ENCODE assay signal across 1 mouse cellular context in the genomic region with DNA sequence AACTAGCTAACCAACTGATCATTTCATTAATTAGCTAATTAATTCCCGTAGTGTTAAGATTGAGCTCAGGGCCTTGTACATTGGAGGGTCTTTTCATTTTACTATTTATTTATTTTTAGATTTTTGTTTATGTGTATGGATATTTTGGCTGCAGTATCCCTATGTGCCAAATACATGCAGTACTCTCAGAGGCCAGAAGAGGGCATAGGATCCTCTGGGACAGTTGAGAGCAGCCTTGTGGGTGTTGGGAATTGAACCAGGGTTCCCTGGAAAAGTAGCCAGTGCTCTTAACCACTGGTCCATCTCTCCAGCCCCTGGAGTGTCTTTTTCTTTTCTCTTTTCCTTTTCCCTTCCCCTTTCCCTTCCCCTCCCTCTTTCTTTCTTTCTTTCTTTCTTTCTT.
A peak's percentile ranks its signal among the peaks of the same experiment; 100 is the strongest.
TF ChIP-seq lines count a peak whose summit lies in the region.

No protein-coding gene starts in this region.

TF ChIP-seq in MEL, 35 proteins besides CTCF, POLR2A, EP300 and RAD21:
- TF ChIP-seq JUND (IDR thresholded peaks at IDR 0.05; ENCODE audit: low read depth, low read length) = no peak
- TF ChIP-seq SMC3 (IDR thresholded peaks at IDR 0.05; ENCODE audit: low read depth, low read length) = peak; percentile 76
